Mouse (Mus musculus) G1E (cell line): ENCODE data around the gene Smg7.

Experiments used
- CTCF ChIP-seq: IDR thresholded peaks from 2 replicates; pipeline ENCODE4 v1.5.1; 2012; ENCODE audit warnings: low read depth, low read length, inconsistent platforms, mixed read lengths
- GATA1 ChIP-seq: IDR thresholded peaks from 2 replicates; pipeline ENCODE4 v1.6.1; 2012; ENCODE audit warnings: borderline replicate concordance, low read length, inconsistent platforms, mixed read lengths

DNA sequence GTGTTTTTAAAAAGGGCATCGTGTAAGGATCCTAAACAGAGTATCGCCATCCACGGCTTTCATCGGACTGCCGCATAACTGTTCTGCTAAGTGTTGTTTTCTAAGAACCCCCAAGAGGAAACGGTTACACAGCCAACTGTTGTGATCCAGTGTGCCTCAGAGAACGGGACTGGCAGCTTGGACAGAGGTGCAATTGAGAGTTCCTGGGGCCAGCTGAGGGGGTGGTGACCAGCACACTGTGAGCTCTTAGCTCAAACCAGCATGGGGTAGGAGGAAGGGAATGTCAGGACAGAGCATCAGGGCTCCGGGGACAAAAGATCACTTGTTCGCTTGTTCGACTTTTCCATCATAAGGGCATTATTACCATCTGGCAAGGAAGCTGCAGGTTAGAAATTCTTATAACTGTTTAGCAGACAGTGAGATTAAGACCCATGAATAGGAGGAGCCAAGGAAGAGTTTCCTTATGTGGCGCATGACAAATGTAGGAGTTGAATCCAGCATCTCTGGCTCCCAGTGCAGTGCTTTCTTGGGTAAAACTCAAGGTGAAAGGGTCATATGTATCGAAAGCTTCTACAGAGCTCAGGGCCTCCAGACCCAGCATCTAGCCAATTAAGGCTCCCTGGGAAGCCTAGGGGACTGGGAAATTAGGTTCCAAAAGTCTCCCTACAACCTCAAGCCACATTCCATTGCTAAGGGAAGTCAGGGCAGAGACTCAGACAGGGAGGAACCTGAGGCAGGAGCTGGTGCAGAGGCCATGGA, 109.5 kb downstream of the Smg7 start:
- no peak for TF ChIP-seq CTCF
- TF ChIP-seq GATA1: no peak
